Mouse (Mus musculus) right cerebral cortex, postnatal 25 days (tissue): ENCODE data around the gene Polr1a.
"Not testable (repeated sequence)": the region's sequence is repeated elsewhere in the genome, so short reads cannot be mapped to it uniquely, and the experiment has no call there.

Experiments
- DNase-seq: peaks from one replicate; pipeline ENCODE4 v3.0.0; 2022

Polr1a gene

GRCm38 (mm10) chr6:71908481-71909381 lies at the start of gene Polr1a, which contains the start of gene Ptcd3:
Gene Polr1a (plus strand): TSS chr6:71909053.
Gene Ptcd3 (minus strand): TSS chr6:71908750.
- DNase-seq, result peak; percentile 90

DNA sequence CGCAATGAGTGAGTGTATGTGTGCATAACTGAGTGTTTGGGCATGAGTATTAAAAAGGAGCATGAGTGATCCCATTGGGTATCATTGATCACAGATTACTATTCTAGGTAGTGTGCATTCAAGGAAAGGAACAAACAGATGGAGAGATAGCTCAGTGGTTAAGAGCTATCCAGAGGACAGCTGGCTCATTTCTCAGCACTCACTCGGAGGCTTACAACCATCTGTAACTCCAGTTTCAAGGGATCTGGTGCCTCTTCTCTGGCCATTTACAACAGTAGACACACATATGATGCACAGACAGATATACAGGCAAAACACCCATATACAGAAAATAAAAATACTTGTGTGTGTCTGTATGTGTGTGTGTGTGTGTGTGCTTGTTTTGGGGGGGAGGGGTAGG lies 41.1 kb upstream of the Polr1a start:
- DNase-seq, result no peak

GRCm38 (mm10) chr6:71868809-71869208 lies 40.0 kb upstream of the Polr1a start:
- DNase-seq, result no peak

- DNase-seq, result no peak
Observed at GRCm38 (mm10) chr6:71871396-71871795, 37.5 kb upstream of the Polr1a start.

DNA sequence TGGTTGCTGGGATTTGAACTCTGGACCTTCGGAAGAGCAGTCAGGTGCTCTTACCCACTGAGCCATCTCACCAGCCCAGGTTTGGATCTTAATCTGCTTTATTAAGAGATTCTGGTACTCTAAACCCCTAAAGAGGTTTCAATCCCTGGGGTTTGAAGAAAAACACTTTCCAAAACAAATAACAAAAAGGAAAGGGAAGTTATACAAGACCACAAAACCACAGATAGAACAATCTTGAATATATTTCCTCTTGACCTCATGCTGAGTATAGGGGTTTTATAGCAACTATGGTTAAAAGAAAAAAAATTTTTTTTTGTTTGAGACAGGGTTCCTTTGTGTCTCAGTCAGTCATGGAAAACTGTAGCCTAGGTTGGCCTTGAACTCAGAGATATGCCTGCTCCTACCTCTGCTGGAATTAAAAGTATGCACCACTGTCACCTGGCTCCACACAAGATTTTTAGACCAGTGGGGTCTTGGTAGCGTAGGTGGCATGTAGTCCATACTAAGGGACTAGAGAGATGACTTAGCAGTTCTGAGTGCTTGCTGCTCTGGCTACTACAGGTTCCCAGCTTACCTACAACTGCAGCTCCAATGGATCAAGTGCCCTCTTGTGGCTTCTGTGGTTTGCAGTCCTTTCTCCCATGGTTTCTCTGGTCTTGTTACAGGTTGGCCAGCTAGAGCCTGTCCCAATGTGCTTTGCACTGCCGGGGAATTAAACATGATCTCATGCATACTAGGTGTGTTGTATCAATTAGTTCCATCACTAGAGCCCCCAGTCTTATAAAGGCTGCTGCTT lies 30.7 kb upstream of the Polr1a start:
- no peak for DNase-seq

GRCm38 (mm10) chr6:71893263-71893662 lies 15.6 kb upstream of the Polr1a start:
- no peak for DNase-seq

- DNase-seq, result no peak
Observed at GRCm38 (mm10) chr6:71907702-71908235, 1.1 kb upstream of the Polr1a start.

- no peak for DNase-seq
Observed at GRCm38 (mm10) chr6:71909384-71909783, 531 bp downstream of the Polr1a start.

GRCm38 (mm10) chr6:71909840-71910239 lies 987 bp downstream of the Polr1a start:
- no peak for DNase-seq

DNA sequence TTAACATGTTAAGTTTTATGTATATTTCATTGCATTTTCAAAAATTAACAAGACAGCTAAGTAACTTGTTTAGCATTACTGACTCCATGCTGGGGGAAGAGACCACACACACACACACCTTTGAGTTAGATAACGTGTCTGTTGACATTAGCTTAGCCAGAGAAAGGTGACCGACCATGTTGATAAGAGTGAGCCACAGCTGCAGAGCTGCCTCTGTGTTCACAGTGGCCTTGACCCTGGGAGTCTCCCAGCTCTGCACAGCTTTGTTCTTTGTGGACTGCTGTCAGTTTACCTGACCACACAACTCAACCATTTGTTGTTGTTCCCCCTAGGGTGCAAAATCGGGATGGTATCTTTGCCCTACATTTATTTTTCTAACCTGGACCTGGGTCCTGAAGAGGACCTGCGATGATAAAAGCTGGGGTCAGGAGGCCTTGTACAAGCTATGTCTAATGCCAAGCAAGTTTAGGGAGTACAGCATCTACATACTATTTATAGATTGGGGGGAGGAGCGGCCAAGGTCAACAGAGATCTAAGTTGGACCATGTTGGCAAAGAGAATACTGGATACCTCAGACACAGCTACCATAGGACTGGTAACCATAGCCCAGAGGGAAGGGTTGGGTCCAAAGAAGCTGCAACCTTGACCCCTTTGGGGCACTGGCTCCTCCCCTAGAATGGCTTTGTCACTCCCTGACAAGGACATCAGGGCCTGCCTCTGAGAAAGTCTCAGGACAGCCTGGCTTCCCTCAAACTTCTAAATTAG lies 3.0 kb downstream of the Polr1a start:
- DNase-seq, result no peak

DNA sequence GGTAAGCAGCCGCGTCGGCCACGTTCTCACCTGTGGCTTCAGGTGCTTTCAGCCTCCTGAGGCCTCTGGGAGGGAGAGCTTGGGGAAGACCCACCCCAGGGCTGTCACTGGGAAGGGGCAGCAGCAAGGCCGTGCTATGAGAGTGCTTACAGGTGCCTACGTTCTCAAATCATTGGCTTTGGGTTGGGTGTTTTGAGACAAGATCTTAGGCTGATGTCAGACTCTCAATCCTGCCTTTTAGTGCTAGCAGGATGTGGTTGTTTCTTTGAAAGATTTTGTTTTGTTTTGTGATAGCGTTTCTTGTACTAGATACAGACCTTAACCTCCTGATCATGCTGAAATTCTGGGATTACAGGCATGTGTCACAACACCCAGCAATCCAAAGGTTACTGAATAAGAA lies 11.9 kb downstream of the Polr1a start:
- no peak for DNase-seq

GRCm38 (mm10) chr6:71925233-71925632 lies 16.4 kb downstream of the Polr1a start:
- DNase-seq, result not testable (repeated sequence)

- peak; percentile 42 for DNase-seq
Observed at GRCm38 (mm10) chr6:71927911-71928310, 19.1 kb downstream of the Polr1a start.

DNA sequence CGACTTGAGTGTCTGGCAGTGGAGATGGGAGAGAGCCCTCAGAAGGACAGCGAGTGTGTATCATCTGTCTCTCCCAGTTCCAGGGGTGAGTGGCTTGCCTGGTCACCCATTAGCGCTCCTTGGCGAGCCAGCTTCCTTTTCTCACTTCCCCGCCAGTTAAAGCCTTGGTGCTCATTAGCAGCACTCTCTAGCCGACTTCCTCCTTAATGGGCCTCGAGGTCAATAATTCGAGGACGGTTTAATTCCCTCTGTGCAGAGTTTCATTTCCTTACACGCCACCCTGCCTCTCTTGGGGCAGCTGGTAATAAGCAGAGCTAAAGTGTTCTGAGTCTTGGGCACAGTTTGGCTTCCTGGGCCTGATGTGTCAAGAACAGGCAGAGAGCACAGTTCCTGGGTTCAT lies 21.2 kb downstream of the Polr1a start:
- DNase-seq, result no peak

DNA sequence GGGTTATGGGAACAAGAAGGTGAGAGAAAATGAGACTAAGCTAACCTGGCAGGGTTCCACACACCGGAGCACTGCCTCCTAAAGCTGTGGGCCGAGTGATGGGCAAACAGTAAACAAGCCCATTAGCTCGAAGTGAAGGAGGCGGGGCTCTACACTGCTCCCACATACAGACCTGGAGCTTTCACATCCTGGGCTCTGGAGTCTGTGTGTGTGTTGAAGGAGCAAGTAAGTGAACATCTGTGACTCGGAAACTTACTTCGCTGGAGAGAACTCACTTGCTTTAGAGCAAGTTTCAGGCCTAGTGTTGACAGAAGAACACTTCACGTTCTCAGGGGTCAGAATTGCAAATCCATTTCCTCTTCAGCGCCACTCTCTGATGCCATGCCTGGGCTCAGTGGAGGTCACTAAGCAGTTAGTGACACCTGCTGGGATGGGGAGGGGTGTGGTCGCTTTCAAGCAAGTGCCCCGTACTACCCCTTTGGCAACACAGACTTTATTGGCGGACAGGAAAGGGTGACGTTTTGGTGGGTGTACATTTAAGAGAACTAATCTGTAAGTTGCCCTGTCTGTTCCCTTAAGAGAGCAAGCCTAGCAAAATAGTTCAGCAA lies 22.1 kb downstream of the Polr1a start:
- no peak for DNase-seq

DNA sequence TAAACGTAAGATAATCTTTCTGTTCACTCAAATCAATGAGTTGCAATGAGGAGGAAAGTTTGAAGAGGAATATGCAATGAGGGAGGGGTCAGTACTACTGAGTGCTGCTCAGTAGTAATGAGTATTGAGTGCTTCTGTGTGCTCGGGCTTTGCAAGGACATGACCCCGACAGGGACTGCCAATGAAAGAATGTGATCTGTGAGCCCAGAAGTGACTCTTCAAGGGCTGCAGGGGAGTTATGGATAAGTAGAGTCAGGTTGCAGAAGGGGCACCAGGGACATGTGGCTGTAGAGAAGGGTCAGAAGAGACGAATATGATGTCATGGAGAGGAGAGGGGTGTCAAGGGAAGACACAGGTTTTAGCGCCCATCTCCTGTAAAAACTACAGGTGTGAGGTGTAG lies 23.5 kb downstream of the Polr1a start:
- DNase-seq, result no peak

- DNase-seq, result no peak
Observed at GRCm38 (mm10) chr6:71934081-71934556, 25.3 kb downstream of the Polr1a start.

GRCm38 (mm10) chr6:71935737-71936136 lies 26.9 kb downstream of the Polr1a start:
- DNase-seq, result no peak

DNA sequence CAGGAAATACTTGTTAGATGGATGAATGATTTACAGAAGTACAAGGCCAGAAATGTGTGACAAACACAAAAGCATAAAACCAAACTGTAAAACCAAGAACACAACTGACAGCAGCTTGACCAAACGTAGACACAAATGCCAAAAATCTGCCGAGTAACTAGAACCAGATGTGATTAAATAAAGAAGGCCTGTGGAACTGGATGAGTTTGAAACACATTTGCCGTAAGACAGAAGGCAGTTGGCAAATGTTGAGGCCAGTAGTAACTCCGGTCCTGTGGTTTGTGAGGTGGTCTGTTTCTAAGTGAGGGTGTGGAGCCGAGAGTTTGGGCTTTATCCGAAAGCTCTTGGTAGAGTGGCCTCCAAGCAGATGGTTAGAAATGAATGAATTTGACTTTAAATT lies 32.1 kb downstream of the Polr1a start:
- DNase-seq, result no peak

DNA sequence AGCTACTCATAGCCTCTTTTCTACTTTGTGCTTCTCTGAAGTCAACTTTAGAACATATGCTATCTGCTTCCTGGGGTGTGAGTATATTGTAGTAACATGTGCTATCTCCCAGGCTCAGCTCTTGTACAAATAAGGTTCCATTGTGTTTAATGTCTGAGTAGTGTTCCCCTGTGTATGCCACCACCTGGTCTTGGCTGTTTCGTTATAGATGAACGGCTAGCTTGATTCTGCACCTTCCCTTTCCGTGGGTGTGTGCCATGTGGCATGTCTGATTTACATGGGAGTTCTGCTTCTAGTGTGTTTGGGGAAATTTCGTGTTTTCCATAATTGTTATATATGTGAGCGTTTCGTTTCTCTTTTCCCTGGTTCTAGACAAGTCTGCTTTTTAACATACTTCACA lies 36.2 kb downstream of the Polr1a start:
- DNase-seq, result no peak

DNA sequence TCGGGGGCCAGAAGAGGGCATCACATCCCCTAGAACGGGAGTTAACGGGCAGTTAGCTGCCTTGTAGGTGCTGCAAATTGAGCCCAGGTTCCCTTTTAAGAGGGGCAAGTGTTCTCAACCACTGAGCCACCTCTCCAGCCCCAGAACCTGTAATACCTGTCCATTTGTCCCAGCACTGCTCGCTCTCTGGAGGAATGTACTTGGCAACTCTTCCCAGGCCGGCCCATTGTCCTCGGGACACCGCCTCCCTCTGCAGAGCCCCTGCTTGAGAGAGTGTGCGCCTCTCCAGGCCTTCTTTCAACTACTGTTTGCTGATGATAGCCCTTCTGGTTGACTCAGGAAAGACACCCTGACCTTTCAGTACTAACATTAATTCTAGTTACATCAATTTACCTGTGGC lies 37.3 kb downstream of the Polr1a start:
- DNase-seq, result no peak

DNA sequence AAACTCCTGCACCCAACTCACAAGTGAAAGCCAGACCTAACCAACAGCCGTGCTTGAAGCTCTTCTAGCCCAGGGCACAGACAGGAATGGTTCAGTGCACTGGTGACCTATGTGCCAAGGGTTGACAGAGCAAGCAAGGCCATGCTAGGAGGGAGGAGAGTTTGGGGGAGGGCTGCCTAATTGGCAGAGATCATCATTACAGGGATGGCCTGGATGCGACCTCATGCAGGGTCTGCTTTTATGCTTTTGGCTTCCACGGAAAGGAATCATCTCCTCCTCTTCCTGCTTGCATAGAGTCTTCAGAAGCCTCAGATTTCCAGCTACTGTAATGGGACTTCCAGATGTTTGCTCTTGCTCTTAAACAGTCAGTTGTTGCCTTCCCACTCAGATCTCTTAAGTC lies 40.9 kb downstream of the Polr1a start:
- no peak for DNase-seq
